Mouse (Mus musculus) right cerebral cortex, postnatal 25 days (tissue): ENCODE data around the gene Mindy4.

Experiments used
- DNase-seq: peaks from one replicate; pipeline ENCODE4 v3.0.0; 2022

The Mindy4 gene

DNA sequence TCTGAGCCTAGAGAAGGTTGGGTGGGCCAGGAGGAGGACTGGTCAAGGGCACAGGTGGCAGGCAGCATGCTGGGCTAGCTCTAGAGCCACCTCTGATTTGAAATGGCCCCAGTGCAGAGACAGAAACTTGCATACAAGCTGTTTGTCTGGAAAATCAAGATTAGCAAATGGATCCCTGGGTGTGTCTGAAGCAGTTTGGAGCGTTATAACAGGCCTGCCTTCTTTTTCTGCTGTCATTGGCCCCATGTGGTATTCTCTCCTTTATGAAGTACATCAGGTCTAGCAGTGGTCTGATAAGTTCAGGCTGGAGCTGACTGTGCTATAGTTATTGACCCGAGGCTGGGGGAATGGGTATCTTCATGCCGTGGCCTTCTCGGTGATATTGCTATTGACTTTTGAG, 110.7 kb downstream of the Mindy4 start:
- DNase-seq, result no peak

DNA sequence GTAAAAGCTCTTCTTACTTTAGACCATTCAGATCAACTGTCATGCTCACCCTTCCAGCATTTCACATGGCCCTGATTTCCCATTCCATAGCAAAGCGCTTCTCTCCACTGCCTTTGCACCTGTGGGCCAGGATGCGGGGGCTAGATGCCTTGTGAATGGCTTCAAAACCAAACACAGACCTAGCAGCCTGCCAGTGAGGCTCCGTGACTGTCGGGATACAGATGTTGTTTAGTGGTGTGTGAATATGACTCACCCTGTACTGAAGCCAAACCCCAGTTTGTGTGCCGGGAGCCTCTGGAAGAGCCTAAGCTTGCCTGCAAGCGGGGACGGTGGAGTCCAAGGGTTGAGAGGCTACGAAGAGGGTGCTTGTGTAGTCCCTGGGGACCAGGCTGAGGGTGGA, 111.4 kb downstream of the Mindy4 start:
- DNase-seq, result peak; percentile 44

DNA sequence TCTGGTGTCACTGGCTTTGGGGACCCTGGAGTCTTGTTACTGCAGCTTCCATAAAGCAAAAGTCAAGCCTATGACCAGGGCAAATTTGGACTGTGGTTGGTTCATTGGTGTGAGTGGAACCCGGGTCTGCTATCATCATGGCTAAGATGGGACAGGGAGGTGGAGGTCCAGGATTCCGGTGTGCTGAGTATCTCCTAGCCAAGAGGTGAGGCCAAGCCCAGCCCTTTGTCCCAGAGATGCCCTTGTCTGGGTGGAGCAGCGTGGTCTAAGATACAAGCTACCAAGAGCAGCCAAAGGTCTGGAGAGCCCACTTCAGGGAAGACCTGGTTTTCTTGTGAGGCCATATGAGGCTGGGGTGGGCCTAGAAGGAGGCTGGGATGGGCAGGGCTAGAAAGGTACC, 115.4 kb downstream of the Mindy4 start:
- no peak for DNase-seq

DNA sequence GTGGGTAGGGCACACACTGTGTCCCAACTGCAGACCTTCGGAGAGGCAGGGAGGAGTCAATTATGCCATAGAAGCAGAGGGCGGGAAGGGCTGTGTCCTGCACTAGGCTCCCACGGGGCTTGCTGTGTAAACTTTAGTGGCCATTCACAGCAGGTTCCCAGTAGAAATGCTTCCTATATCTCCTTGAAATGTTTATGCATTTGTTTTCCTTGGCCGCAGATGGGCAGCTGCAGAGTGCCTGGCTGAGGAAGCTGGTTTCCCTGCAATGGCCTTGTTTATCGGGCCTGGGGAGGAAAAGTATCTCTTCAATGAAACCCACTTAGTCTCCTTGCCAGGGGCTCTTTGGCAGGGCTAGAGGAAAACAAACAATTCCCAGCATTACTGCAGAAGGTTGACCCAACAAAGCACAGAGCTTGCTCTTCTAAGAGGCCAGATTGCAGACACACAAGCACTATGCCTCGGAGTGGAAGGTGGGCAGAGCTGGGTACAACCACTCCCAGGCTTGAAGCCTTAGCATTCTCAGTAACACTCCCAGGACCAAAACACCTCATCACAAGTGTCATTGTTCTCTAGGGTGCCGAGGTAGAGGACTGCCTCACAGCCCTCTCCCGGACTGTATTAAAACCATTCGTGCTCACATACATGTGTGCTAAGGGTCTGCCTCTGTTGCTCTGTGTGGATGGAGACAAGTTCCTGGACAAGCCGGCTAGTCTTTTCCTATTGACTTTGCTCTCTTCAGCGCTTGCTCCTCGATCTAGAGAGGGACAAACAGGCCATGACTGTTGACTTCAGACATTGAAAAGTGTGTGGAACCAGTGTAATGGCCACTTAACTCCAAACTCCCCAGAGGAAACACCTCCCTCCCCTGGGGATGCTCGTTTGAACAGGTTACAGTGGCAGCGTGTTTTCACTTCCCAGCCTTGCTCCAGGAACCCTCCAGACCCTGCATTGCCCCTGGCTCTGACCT, 116.7 kb downstream of the Mindy4 start:
- no peak for DNase-seq

DNA sequence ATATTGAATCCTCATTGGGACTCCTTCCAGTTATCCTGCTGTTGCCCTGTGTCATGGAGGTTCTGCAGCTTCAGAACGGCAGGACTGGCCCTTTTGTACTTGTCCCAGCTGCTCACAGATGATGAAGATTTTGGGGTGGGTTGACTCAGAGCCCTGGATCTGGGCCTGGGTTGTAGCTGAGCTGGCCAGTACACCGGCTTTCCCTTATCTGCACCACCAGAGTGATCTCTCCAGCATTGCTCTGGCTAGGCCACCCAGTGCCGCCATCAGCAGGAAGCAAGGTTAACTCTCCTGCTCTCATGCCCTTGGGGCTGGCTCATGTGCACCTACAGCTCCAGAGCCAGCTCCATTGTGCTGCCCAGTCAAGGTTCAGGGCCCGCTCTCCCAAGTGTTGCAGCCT, 117.7 kb downstream of the Mindy4 start:
- DNase-seq, result no peak

DNA sequence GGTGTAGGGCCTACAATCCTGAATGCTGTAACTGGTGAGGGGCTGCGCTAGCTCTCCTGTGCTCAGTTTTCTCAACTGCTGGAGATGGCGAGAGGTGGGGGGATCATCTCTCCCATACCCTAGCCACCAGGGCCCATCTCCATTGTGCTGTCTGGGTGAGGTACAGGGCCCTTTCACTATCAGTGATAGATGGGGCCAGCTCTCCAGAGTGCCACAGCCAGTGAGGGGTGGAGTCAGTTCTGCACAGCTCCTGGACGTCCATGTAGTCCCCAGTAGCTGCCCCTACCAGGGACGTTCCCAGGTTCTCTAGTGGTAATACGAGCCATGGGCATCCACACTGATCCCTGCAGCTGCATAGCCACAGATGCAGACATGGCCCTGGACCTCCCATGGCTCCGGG, 118.3 kb downstream of the Mindy4 start:
- no peak for DNase-seq

DNA sequence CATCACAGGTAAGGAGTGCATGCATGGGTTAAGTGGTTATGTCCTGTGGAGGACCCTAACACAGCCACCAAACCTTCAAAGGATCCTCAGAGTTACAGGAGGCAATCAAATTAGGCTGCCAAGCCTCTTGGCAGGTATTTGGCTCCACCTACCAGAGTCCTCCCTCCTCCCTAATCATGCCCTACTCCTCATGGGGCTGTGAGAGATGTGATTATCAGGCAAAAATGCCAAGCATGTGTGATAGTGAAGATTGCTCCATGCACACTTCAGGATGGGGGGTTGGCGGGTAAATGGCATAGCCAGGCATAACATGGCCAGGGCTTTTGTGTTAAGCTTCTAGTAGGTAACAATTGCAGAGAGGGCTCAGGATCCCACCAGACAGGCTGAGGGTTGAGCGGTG, 119.8 kb downstream of the Mindy4 start:
- DNase-seq, result no peak

DNA sequence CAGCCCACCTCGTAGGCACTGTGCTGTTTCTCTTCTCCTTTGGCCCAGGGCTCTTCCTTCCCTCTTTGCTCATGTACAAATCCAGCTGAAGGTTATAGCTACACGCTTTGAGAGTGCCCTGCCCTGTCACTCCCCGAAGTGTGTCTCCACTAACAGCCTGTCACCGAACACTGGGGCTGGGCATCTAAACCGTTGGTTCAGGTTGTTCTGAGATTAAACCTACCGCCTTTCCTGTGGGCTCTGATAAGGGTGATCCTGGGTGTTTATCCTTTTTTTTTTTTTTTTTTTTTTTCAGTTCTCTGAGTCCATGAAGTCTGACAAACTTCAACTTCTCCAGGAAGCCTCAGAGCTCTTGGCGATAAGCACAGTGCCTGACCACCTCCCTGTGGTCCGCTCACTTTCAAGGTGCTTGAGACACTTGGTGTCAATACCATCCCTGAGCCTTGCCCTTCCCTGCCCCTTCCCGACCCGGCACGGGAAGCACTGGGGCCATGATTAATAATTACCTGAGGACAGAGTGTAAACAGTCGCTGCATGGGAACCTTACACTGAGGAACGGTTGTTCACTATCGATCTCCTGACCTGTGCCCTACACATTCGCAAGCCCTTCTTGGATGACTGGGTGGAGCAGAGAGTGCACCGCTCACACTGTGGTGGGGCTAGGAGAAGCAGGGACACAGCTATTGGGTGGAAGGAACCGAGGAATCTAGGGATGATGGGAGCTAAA, 120.9 kb downstream of the Mindy4 start:
- DNase-seq, result no peak

DNA sequence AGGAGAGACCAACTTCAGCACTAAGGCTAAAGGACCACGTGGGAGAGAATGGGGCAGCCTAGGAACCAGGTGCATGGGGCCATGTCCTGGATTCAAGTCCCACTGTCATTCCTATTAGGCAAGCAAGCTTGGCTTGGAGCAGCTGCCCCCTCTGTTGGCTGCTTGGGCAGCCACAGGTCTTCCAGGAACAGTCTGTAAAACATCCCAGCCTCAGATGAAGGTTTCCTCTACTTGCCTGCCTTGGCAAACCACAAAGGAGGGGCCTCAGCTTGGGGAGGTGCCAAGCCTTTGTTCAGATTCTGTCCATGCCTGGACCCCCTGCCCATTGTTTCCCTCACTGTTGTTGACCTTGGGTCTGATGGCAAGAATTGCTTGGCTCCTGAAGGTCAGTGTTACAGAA, 121.6 kb downstream of the Mindy4 start:
- DNase-seq, result no peak

DNA sequence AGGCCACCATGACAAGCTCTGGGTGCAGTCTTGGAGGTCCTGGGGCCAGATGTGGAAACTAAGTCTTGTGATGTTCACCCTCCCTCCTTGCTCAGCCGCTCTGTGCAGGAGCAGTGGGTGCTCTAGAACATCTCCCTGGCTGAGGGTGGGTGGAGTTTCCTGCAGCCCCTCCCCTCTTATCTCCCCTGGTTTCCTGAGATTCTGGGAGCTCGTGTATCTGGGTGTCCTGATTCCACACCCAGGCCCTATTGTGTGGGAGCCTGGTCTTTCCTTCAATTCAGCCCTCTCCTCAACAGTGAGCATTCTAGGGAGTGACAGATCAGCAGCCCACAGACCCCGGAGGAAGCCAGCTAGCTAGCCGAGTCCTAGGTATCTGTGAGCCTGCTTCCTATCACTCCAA, 123.1 kb downstream of the Mindy4 start:
- no peak for DNase-seq

DNA sequence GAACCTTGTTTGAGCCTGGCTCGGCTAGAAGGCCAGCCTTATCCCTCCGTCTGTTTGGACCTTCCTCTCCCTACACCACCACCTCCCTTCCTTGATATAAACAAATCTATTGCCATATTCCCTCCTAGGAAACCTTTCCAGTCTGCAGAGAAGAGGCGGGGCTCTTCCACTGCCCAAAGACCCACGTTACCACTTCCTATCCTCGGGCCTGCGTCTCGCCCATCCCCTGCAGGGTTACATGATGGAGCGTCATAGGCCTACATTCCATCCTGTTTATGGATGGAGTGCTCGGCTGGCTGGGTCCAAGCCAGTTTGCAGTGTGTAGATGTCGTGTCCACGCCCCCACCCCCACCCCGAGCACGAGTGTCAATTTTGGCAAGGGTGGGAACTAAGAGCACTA, 124.1 kb downstream of the Mindy4 start:
- no peak for DNase-seq

DNA sequence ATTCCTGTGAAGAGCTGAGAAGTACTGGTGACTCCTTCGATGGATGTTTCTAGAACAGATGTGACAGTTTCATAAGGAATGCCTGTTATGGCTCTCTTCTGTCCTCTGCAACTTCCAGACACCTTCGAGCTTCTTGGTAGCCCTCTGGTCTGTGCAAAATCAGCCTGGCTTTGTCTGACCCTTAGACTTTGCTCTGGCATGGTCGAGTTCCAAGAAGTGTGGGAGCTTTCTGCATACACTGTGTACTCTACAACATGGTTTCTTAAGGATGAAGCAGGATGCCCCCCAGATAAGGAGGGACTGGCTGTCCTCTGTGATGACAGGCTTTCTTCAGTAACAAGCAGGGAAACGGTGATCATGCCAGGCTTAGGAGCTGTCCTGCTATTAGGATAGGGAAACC, 125.0 kb downstream of the Mindy4 start:
- DNase-seq, result no peak

DNA sequence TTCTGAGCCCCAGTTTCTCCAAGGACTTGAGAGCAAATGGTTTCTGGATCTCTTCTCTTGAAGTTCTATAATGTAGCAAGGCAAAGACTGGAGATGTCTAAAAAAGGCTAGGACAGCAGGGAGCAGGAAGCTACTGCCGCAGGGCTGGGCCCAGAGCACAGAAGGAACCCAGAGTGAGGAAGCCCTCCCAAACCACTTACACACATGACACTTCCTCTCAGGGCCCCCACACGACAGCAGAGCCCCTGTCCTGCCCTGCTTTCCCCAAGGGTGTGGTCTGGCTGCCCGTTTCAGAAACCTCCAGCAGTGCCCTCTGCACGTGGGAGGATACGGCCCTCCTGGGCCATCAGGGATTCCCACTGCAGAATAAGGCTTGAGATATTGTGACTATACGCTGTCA, 128.1 kb downstream of the Mindy4 start:
- no peak for DNase-seq

DNA sequence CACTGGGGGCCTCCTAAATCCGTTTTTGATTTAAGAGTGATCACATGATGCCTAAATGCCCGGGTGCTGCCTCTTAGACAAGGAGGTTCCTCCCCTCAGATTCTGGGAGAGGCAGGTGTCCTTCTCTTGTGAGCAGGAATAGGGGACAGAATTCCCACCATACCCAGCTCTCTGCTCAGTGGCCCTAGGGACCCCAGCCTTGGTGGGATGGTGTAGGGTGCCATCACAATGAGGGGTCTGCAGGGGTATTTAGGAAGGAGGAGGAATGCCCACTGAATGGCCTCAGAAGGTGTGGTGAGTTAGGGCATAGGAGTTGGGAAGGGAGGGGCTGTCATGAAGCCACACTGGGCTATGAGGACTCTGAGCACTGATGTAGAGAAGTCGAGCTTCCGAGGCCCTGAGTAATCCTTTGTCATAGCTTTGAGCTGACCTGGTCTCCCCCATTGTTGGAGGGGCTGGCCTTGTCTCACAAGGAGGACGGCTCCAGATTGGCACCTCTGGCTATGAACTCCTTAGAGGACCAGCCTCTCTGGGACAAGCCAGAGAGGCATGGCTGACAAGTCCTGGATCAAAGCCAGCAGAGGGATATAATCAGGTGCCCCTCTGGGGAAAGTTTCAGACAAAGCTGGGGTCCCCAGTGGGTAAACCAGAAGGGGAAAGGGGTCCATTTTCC, 129.1 kb downstream of the Mindy4 start:
- DNase-seq, result no peak

DNA sequence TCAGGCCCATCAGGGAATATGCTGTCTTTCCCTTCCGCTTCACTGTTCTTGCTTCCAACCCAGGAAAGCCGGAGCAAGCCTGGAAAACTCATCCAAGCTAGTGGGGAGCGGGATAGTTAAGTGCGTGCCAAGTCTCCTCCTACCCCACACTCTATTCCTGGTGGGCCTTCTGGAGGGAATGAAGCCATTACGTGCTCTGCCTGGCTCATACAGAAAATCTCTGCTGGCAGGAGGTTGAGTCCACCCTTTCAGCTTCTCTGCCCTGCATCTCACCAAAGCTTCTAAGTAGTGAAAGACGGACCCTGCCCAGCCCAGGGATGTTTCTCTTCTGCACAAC, 129.6 kb downstream of the Mindy4 start:
- DNase-seq, result no peak

DNA sequence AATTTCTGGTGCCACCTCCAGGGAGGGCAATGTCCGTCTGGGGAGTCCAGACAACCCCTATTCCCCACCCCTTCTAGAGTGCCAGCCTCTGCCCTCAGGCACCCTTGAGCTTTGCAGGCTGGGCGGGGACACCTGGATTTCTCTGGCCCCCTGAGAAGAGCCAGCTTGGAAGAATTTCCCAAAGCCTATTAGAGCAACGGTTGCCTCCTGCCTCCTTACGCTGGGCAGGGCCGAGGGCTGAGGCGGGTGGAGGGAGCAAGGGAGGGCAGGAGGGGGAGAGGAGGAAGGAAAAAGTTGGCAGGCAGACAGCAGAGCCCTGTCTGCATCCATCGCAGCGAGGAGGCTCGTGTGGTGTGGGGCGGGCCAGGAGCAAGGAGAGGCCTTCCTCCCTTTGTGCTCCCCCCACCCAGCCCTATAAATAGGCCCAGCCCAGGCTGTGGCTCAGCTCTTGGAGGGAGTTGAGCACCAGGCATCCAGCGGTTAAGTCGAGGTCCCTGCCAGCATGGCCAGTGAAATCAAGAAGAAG, 132.9 kb downstream of the Mindy4 start, which contains the start of gene Aqp1:
Gene Aqp1, plus strand, starts transcription at position 444 of the 526 bp plus-strand sequence.
- DNase-seq, result no peak

DNA sequence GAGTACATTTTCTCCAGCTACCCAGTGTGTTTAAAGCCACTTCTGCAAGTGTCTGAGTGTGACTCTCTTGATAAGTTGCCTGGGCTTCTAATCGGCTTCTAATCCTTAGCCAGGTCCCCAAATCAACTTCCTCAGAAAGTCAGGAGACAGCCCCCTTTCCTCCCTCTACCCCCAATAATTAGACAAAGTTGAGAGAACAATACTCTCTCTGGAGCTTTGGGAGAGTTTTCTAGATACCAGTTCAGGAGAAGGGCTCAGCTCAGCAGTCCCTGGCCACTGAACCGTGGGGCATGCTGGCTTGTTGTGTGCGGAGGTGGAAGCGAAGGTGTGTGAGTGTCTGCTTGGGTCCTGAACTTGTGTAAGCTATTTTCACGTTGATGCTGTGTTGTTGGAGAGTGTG, 134.1 kb downstream of the Mindy4 start:
- no peak for DNase-seq

DNA sequence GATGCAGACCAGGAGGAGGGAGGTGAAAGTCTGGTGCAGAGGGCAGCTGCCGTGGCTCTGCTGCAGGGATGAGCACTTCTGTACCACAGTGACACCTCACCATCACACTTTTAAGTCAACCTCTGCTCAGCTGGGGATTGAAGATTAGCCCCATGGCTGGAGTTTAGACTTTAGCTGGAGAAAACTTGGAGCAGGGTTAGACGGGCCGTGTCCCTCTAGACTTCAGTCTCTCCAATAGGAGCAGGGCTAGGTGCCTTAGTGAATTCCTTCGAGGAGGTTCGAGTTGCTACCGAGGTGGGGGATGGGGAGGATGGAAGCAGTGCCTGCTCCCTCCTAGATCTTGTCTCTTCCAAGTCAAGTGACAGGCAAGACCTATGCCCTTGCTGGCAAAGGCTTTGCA, 134.9 kb downstream of the Mindy4 start:
- no peak for DNase-seq

DNA sequence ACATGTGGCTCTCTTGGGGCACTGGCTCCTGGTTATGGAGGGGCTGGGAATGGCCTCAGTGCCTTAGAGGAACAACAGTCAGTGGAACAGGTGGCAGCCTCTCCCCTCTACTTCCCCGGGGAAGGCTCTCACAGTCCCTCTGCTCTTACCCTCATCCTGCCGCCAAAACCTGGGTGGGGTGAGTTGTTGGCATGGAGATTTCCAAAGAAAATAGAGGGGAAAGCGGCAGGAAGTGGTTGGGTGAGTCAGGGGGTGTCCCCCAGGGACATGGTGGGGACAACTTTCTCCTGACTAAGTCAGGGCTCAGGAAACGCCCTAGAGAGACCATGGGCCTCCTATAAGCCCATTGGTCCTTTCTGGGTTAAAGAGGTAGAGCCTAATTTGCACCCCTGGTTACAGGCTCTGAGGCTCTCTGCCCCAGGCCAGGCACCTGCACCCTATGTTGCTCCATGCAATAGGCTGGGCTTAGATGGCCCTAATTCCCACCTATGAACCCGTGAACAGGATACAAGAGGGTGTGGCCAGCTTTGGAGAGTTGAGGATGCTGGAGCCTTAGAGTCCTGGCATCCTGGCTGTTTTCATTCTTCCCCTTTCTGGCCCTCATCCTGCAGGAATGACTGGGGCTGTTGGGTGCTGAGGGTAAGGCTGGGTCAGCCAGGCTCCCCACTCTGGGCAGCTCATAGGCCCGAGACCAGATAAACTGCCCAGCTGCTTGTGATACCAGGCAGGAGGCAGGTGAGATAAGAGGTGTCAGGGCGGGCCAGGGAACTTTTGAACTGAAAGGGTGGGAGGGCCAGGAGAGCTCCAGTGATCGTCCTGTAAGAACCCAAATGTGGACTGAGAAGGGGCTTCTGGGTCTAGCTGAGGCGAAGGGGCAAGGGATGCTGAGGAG, 136.0 kb downstream of the Mindy4 start:
- no peak for DNase-seq

DNA sequence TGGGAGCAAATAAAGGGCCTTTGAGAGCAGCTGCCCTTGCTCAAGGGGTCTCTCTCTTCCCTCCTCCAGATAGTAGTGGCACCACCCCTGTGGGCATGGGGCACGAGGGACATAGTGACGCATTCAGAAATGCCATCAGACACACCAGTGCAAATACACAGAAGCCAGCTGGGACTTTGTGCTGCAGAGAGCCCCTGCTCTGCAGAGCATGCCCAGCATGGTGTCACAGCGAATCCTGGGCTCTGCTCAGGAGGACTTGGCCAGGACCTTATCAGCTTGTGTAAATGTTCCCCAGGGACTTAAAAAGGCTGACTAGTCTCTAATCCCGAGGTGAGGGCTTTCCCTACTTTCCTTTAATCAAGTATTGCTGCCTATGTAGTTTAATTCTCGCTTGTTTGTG, 138.5 kb downstream of the Mindy4 start:
- DNase-seq, result no peak

DNA sequence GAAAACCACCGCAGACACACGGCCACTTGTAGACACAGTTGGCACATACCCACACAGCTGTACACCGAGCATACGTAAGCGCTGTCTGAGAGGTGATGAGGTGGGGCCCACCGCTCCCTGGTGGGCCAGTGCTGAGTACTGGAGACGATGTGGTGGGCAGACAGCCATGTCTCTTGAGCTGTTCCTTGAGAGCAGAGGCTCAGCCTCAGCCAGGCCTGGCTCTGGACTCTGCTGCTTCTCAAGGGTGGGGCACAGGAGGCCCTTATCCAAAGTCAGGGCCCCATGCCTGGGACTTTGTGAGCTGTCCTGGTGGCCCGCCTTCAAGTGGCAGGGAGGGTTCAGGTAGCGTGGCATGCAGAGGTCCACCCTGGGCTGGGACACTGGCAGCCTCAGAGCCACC, 139.1 kb downstream of the Mindy4 start:
- no peak for DNase-seq

DNA sequence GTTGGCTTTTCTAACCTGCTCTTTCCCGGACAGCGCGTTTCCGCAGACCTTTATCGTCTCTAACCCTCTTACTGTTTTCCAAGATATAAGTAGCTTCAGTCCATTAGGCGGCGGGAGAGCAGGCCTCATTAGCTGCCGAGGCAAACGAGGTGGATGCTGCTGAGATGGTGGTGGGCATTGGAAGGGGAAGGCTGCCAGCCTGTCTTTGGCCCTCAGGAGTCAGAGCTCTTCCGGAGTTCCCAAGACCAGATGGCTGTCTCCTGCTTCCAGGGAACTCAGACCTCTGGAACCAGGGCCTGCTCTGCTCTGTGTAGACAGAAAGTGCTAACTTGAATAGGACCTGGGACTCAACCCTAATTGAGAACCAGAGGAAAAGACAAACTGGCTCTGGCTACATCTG, 140.3 kb downstream of the Mindy4 start:
- DNase-seq, result no peak
